Mouse (Mus musculus) liver, embryonic 14.5 days (tissue): ENCODE data around the gene Gsn.

ENCODE experiments used
- CTCF ChIP-seq: IDR thresholded peaks from 2 replicates; pipeline ENCODE4 v1.5.1; 2016; ENCODE audit warnings: antibody characterized with exemption, low read depth, control low read depth
- EP300 ChIP-seq: IDR thresholded peaks from 2 replicates; pipeline ENCODE4 v1.6.1; 2016; ENCODE audit warnings: antibody characterized with exemption, low read depth

DNA sequence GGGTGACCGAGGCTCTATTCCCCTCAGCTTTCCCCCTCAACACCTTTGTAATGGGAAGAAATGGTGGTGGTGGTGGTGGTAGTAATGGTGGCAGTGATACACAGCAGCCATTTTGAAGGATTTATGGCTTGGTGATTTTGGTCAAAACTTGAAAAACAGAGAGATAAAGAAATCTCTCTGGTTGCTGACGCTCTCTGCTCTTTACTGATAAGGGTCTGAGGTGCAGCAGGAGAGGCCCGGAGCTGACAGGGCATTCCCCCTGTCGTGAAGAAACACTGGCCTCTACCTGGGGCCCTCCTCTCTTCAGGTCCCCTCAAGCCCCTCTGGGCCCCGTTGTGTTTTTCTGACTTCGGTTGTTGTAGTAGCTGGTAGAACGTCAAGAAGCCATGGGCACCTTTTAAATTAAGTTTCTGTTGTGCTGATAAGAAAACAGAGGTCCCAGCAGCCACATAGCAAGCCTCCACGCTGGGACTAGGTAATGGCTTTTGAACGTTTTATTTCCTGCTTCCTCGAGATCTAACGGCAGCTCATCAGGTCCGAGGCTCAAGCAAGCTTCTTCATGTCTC, 42.8 kb upstream of the Gsn start:
- TF ChIP-seq CTCF (no peak), EP300 (peak; percentile 53; the same call in 1 of the 2 replicates)
